Mouse (Mus musculus): Measurements from ENCODE around the gene Psmb11. TPM values are rescaled to one million over a fixed set of nuclear protein-coding genes. Genes with fewer than 3 reads are reported as not detected.
A peak's percentile ranks its signal among the peaks of the same experiment; 100 is the strongest.
"Not testable (repeated sequence)": the region's sequence is repeated elsewhere in the genome, so short reads cannot be mapped to it uniquely, and the experiment has no call there.

Psmb11 gene
- polyA plus RNA-seq, 1 experiment from 2014 or later = 0.11 TPM

GRCm38 (mm10) chr14:54607226-54607625 is 14.0 kb upstream of the Psmb11 start:
- no peak overlapping the region; the same call in 1 of the 2 replicates for H3K27ac ChIP-seq
- no peak overlapping the region for H3K4me3 ChIP-seq
- H3K4me1 ChIP-seq = peaks cover 16% of the 10 kb centered on the region
- H3K9ac ChIP-seq = no peak overlapping the region
- no peaks in the 10 kb centered on the region for H3K27me3 ChIP-seq
- 56% methylated on average over 8 of the region's 8 CpGs for WGBS
- peaks cover 22% of the 10 kb centered on the region for H3K36me3 ChIP-seq
- H3K4me2 ChIP-seq (replicated peaks) = no peak overlapping the region
- no peak for ATAC-seq (ENCODE audit: low FRiP score, low read depth)
- no peaks in the 10 kb centered on the region for H3K9me3 ChIP-seq

DNA sequence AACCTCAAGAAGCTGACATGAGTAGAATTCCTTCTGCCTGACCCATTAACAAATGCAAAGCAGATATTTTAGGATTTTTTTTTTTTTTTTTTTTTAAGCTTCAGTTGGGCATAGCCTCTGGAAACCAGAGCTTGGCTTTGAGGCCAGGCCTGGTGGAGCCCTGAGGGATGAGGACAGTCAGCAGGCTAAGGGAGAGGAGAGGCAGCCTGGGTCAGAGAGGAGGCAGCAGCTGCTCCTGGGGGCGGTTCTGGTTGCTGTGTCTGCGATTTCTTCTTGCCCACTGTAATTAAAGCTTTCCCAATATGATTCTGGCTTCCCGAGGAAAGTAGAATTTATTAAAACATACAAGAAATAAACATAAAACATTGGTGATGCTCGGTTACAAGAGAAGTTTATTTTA is 12.0 kb upstream of the Psmb11 start:
- no peak overlapping the region; the same call in 1 of the 2 replicates for H3K27ac ChIP-seq
- H3K4me3 ChIP-seq = no peak overlapping the region
- H3K9ac ChIP-seq = no peak overlapping the region
- no peak overlapping the region for H3K4me2 ChIP-seq (replicated peaks)
- H3K4me1 ChIP-seq = peaks cover 3% of the 10 kb centered on the region
- 72% methylated on average over 4 of the region's 4 CpGs for WGBS
- H3K27me3 ChIP-seq = no peaks in the 10 kb centered on the region
- ATAC-seq (ENCODE audit: low FRiP score, low read depth) = no peak
- no peaks in the 10 kb centered on the region for H3K9me3 ChIP-seq
- H3K36me3 ChIP-seq = peaks cover 35% of the 10 kb centered on the region

DNA sequence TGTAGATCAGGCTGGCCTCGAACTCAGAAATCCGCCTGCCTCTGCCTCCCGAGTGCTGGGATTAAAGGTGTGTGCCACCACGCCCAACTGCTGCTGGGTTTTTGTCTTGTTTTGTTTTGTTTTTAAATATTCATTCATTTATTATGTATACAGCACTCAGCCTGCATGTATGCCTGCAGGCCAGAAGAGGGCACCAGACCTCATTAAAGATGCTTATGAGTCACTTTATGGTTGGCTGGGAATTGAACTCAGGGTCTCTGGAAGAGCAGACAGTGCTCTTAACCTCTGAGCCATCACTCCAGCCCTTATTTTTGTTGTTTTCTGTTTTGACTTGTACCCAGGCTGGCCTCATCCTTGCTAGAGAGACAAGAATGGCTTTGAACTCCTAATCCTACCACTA is 11.3 kb upstream of the Psmb11 start:
- Histone ChIP-seq H3K4me1 (no peaks in the 10 kb centered on the region), H3K9ac (no peak overlapping the region), H3K4me2 (replicated peaks) (no peak overlapping the region), H3K4me3 (no peak overlapping the region), H3K27me3 (no peaks in the 10 kb centered on the region), H3K27ac (no peak overlapping the region), H3K9me3 (no peaks in the 10 kb centered on the region), H3K36me3 (peaks cover 42% of the 10 kb centered on the region)
- 78% methylated on average over 4 of the region's 4 CpGs for WGBS
- ATAC-seq (ENCODE audit: low FRiP score, low read depth) = no peak

DNA sequence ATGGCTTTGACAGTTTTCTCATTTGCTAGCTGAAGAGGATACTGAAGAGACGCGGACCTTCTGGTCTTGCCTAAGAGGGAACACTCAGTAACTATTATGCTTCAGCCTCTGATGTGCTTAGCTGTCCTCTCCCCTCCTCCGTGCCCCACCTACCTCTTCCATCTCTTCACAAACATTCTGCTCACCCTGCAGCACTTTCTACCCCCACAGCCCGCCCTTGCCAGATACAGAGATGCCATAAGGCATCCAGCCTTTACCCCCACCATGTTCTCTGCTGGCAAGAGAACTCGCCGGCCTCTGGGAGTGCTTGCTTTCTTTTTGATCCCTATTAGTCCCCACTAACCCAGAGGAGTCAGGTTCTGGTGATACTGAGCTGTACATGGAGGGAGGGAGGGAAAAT is 10.6 kb upstream of the Psmb11 start:
- H3K27me3 ChIP-seq = no peaks in the 10 kb centered on the region
- ATAC-seq (ENCODE audit: low FRiP score, low read depth) = no peak
- no peaks in the 10 kb centered on the region for H3K4me1 ChIP-seq
- no peaks in the 10 kb centered on the region for H3K9me3 ChIP-seq
- no peak overlapping the region for H3K4me3 ChIP-seq
- peaks cover 49% of the 10 kb centered on the region for H3K36me3 ChIP-seq
- H3K27ac ChIP-seq = no peak overlapping the region
- no peak overlapping the region for H3K9ac ChIP-seq
- no peak overlapping the region for H3K4me2 ChIP-seq (replicated peaks)
- WGBS = 82% methylated on average over 6 of the region's 6 CpGs

GRCm38 (mm10) chr14:54614130-54614529 is 7.1 kb upstream of the Psmb11 start:
- H3K27ac ChIP-seq; H3K9me3 ChIP-seq; ATAC-seq (ENCODE audit: low FRiP score, low read depth); H3K9ac ChIP-seq; H3K27me3 ChIP-seq; H3K4me2 ChIP-seq (replicated peaks); H3K4me3 ChIP-seq: not testable (repeated sequence)
- H3K4me1 ChIP-seq = peaks cover 12% of the 10 kb centered on the region
- 94% methylated on average over 16 of the region's 16 CpGs for WGBS
- peaks cover 57% of the 10 kb centered on the region for H3K36me3 ChIP-seq

DNA sequence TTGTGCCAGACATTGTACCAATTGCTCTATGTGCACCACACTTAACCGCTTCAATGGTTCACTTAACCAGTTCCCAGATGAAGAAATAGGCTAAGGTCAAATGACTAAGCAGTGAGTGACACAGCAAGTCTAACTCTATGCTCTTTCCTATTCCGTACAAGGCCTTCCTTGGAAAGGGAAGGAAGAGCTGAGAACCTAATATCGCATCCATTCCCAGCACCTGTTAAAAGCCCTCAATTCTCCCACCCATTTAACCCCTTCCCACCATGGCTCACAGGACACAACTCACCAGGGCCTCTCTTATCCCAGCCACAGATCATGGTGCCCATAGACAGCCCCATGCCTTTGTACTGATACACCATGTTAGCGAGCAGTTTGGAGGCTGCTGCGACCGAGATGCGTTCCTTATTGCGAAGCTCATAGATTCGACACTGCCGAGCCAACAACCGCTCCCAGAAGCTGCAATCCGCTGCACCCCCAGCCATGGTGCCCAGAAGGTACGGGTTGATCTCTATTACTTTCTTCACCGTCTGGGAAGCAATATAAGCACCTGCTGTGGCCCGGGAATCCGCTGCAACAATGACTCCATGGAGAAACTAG is 4.9 kb upstream of the Psmb11 start:
- ATAC-seq (ENCODE audit: low FRiP score, low read depth) = no peak
- 89% methylated on average over 16 of the region's 16 CpGs for WGBS
- peak overlapping the region; percentile 79 for H3K4me3 ChIP-seq
- peaks cover 42% of the 10 kb centered on the region for H3K36me3 ChIP-seq
- H3K9me3 ChIP-seq = no peaks in the 10 kb centered on the region
- no peak overlapping the region for H3K9ac ChIP-seq
- no peaks in the 10 kb centered on the region for H3K27me3 ChIP-seq
- H3K4me1 ChIP-seq = peaks cover 12% of the 10 kb centered on the region
- peak overlapping the region; percentile 81 for H3K4me2 ChIP-seq (replicated peaks)
- no peak overlapping the region for H3K27ac ChIP-seq

- H3K4me3 ChIP-seq = peak overlapping the region; percentile 79
- peak overlapping the region; percentile 79; the same call in 1 of the 2 replicates for H3K27ac ChIP-seq
- no peaks in the 10 kb centered on the region for H3K9me3 ChIP-seq
- peak; percentile 45 for ATAC-seq (ENCODE audit: low FRiP score, low read depth)
- peaks cover 35% of the 10 kb centered on the region for H3K36me3 ChIP-seq
- no peaks in the 10 kb centered on the region for H3K27me3 ChIP-seq
- peaks cover 12% of the 10 kb centered on the region for H3K4me1 ChIP-seq
- peak overlapping the region; percentile 81 for H3K4me2 ChIP-seq (replicated peaks)
- H3K9ac ChIP-seq = peak overlapping the region; percentile 89
- 2% methylated on average over 38 of the region's 38 CpGs for WGBS
Measured at GRCm38 (mm10) chr14:54617152-54617896, 3.9 kb upstream of the Psmb11 start.

DNA sequence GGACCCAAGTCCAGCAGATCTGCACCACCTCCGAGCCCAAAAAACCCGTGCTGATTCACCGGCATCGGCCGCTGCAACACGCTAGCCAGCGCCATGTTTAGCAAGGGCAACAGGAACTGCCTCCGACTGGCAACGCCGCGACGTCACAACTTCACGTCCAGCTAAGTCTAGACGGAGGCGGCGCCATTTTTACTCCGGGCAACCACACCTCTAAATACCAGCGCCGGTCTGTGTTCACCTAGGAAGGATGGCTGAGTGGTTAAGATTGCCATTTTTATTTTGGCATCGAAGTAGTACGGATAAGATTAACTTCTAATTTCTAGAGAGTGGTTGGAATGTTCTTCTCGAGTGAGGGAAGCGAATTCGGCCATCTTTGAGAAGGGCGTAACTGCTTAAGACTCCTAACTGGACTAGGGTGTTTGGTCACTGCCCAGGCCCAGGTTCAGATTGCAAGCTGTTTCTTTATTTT is 3.3 kb upstream of the Psmb11 start, which contains the start of gene Psmb5:
TSS of gene Psmb5 (minus strand) at position 126 of the 469 bp plus-strand sequence.
- peak; percentile 91 for ATAC-seq (ENCODE audit: low FRiP score, low read depth)
- under 1% methylated on average over 25 of the region's 25 CpGs for WGBS
- Histone ChIP-seq H3K9me3 (no peaks in the 10 kb centered on the region), H3K27me3 (no peaks in the 10 kb centered on the region), H3K27ac (peak within 1 kb of the TSS; percentile 79; the same call in 1 of the 2 replicates), H3K36me3 (peaks cover 29% of the 10 kb centered on the region), H3K4me1 (peaks cover 12% of the 10 kb centered on the region), H3K4me2 (replicated peaks) (peak within 1 kb of the TSS; percentile 81), H3K4me3 (peak within 1 kb of the TSS; percentile 79), H3K9ac (peak within 1 kb of the TSS; percentile 89)

DNA sequence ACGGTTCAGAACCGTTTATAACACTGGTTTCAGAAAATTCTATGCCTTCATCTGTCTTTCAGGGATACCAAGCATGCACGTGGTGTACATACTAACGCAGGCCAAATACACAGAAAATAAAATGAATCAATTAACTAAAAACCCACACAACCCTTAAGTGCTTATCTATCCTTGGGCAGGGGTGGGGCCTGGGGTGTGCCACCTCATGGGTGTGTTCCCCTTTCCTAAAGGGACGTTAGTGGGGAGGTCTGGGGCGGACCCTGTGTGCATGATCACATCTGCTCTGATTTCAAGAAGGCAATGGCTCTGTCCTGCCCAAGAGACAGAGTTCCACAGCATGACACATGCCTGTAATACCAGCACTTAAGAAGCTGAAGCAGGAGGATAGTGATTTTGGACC is 2.1 kb downstream of the Psmb11 start:
- H3K4me1 ChIP-seq = no peaks in the 10 kb centered on the region
- H3K27me3 ChIP-seq = no peaks in the 10 kb centered on the region
- H3K27ac ChIP-seq = no peak overlapping the region
- no peaks in the 10 kb centered on the region for H3K36me3 ChIP-seq
- ATAC-seq (ENCODE audit: low FRiP score, low read depth) = no peak
- no peaks in the 10 kb centered on the region for H3K9me3 ChIP-seq
- 88% methylated on average over 6 of the region's 6 CpGs for WGBS
- no peak overlapping the region for H3K9ac ChIP-seq
- no peak overlapping the region for H3K4me3 ChIP-seq
- H3K4me2 ChIP-seq (replicated peaks) = no peak overlapping the region

DNA sequence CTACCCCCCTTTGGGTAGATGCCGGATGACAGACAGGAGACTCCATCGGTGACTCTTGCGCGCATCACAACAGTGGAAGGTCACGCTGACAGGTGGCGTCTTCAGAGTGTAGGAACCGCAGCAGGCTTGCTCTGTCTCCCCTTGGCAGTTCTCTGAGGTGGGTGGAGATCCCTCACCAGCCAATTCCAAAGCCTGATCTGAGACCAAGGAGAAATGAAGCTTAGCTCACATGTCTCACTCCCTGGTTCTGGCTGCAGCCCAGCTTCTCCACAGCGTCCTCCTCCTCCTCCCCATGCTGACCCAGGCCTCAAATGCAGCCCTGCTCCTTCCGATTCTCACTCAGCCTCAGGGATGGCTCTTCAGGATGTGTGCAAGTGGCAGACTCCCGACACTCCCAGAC is 3.7 kb downstream of the Psmb11 start:
- no peak overlapping the region for H3K27ac ChIP-seq
- H3K9me3 ChIP-seq = no peaks in the 10 kb centered on the region
- no peaks in the 10 kb centered on the region for H3K27me3 ChIP-seq
- no peak overlapping the region for H3K9ac ChIP-seq
- no peaks in the 10 kb centered on the region for H3K4me1 ChIP-seq
- 83% methylated on average over 10 of the region's 10 CpGs for WGBS
- no peaks in the 10 kb centered on the region; the same call in 1 of the 2 replicates for H3K36me3 ChIP-seq
- no peak for ATAC-seq (ENCODE audit: low FRiP score, low read depth)
- H3K4me3 ChIP-seq = no peak overlapping the region
- no peak overlapping the region for H3K4me2 ChIP-seq (replicated peaks)

GRCm38 (mm10) chr14:54628103-54628502 is 6.9 kb downstream of the Psmb11 start:
- H3K4me1 ChIP-seq = no peaks in the 10 kb centered on the region
- H3K27ac ChIP-seq = no peak overlapping the region
- H3K9ac ChIP-seq = 0 out of 2 replicates have a peak overlapping the region, but pooled peaks have one; percentile 13
- ATAC-seq (ENCODE audit: low FRiP score, low read depth) = no peak
- no peaks in the 10 kb centered on the region for H3K9me3 ChIP-seq
- H3K4me2 ChIP-seq (replicated peaks) = no peak overlapping the region
- peaks cover 31% of the 10 kb centered on the region for H3K36me3 ChIP-seq
- WGBS = 68% methylated on average over 5 of the region's 5 CpGs
- H3K27me3 ChIP-seq = no peaks in the 10 kb centered on the region
- no peak overlapping the region for H3K4me3 ChIP-seq

- WGBS = 91% methylated on average over 2 of the region's 2 CpGs
- Histone ChIP-seq H3K36me3 (peaks cover 44% of the 10 kb centered on the region), H3K4me2 (replicated peaks) (no peak overlapping the region)
Measured at GRCm38 (mm10) chr14:54629797-54630196, 8.6 kb downstream of the Psmb11 start.

More at GRCm38 (mm10) chr14:54629797-54630196, 8.6 kb downstream of the Psmb11 start:
- Histone ChIP-seq H3K9ac (no peak overlapping the region), H3K27me3 (no peaks in the 10 kb centered on the region), H3K27ac (no peak overlapping the region), H3K4me1 (no peaks in the 10 kb centered on the region), H3K4me3 (no peak overlapping the region), H3K9me3 (no peaks in the 10 kb centered on the region)
- no peak for ATAC-seq (ENCODE audit: low FRiP score, low read depth)

Measured in limb, embryonic 13.5 days (tissue).